Mouse (Mus musculus): Measurements from ENCODE around the gene Matk. TPM values are rescaled to one million over a fixed set of nuclear protein-coding genes. Genes with fewer than 3 reads are reported as not detected.
"Not testable (repeated sequence)": the region's sequence is repeated elsewhere in the genome, so short reads cannot be mapped to it uniquely, and the experiment has no call there.

The Matk gene
- 3.4 and 3.9 TPM in 2 replicates for polyA plus RNA-seq (2014; fragmentation: Nextera tagmentation; extraction: Ambion mirVana)

DNA sequence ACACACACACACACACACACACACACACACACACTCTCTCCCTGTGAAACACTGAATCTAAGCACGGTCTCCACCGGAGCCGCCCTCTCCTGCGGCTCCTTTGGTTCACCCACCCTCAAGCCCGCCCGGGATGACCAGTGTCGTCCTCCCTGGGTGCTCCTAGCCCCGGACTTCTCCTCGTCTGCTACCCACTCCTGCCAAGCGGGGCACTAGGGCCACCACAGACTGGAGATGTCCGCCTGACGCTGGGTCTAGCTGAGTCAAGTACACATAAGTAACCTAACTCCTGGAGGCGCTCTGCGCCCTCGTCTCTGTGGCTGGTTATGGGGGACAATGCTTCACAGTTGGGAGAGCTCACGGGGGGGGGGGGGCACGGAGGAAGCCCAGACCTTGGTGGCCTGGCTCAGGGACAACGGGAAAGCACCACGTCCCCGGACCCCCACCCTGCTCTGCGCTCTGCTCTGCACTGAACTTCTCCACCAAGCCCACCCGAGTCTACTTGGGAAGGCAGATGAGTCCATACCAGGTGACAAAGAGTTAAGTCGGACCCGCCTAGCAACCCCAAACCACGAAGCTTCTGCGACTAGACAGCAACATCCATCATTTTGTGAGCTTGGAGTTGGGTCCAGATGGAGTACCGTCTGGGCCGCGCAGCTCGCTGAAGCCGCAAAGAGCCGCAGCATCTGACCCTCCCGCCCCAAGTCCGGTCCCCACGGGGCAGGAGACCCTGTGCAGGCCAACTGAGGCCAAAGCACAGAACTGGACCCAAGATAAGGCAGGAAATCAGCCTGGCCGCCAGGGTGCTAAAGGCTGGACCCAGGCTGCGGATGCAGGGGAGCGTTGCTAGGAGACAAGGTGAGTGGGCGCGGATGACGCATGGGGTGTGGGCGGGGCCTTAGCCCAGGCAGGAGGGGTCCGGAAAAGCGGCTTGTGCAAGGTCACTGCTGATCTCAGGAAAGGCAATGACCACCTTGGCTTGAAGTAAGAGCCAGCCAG lies at the start of gene Matk:
Matk (plus strand) TSS at position 512 of the 996 bp plus-strand sequence.
- ATAC-seq (ENCODE audit: insufficient number of reproducible peaks, insufficient read depth, low FRiP score, low read depth): 0 out of 2 replicates have a peak, but pooled peaks have one; percentile 19
- peak within 1 kb of the TSS; percentile 12; the same call in 1 of the 2 replicates for H3K4me3 ChIP-seq (ENCODE audit: low read depth, low read length)
- H3K9ac ChIP-seq (replicated peaks; ENCODE audit: low read depth, low read length): no peak within 1 kb of the TSS
- no peaks in the 10 kb centered on the region for H3K36me3 ChIP-seq (ENCODE audit: control insufficient read depth, insufficient read depth, low read length)
- H3K27me3 ChIP-seq (ENCODE audit: control insufficient read depth, insufficient read depth, low read length): peaks cover 22% of the 10 kb centered on the region
- 10% methylated on average over 43 of the region's 44 CpGs for WGBS
- peaks cover 6% of the 10 kb centered on the region; the same call in 1 of the 2 replicates for H3K4me1 ChIP-seq (ENCODE audit: control insufficient read depth, insufficient read depth, low read length)
- no peaks in the 10 kb centered on the region for H3K9me3 ChIP-seq (ENCODE audit: control insufficient read depth, low read depth, low read length)
- peak within 1 kb of the TSS; percentile 23; the same call in 1 of the 2 replicates for H3K4me2 ChIP-seq (replicated peaks; ENCODE audit: low read depth, low read length)
- no peak within 1 kb of the TSS for H3K27ac ChIP-seq (ENCODE audit: low read length)

DNA sequence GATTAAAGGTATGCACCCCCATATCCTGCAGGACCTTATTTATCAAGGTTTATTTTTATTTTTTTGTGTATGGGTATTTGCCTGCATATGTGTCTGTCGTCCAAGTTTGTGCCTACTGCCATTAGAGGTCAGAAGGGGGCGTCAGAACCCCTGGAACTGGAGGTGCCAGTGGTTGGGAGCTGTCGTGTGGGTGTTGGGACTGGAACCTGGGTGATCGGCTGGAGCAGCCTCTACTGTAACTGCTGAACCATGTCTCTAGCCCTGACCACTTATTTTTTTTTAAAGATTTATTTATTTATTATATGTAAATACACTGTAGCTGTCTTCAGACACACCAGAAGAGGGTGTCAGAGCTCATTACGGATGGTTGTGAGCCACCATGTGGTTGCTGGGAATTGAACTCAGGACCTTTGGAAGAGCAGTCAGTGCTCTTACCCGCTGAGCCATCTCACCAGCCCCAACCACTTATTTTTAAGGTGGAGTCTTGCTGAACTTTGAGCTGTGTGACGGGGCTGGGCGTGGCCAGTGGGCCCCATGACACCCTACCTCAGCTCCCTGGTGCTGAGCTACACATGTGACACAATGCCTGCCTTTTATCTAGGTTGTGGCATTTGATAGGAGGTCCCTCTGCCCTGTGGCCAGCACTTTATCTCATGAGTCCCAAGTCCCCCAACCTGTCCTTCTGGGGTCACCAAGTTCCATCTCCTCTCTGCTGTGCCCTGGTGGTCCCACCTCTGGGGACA lies 49.6 kb upstream of the Matk start:
- H3K27ac ChIP-seq (ENCODE audit: low read length): no peak overlapping the region
- peak; percentile 47; the same call in 1 of the 2 replicates for ATAC-seq (ENCODE audit: insufficient number of reproducible peaks, insufficient read depth, low FRiP score, low read depth)
- 63% methylated on average over 8 of the region's 8 CpGs for WGBS
- no peaks in the 10 kb centered on the region for H3K9me3 ChIP-seq (ENCODE audit: control insufficient read depth, low read depth, low read length)
- H3K4me3 ChIP-seq (ENCODE audit: low read depth, low read length): no peak overlapping the region
- H3K4me1 ChIP-seq (ENCODE audit: control insufficient read depth, insufficient read depth, low read length): no peaks in the 10 kb centered on the region
- H3K36me3 ChIP-seq (ENCODE audit: control insufficient read depth, insufficient read depth, low read length): no peaks in the 10 kb centered on the region
- no peak overlapping the region for H3K4me2 ChIP-seq (replicated peaks; ENCODE audit: low read depth, low read length)
- H3K27me3 ChIP-seq (ENCODE audit: control insufficient read depth, insufficient read depth, low read length): no peaks in the 10 kb centered on the region
- H3K9ac ChIP-seq (replicated peaks; ENCODE audit: low read depth, low read length): no peak overlapping the region

DNA sequence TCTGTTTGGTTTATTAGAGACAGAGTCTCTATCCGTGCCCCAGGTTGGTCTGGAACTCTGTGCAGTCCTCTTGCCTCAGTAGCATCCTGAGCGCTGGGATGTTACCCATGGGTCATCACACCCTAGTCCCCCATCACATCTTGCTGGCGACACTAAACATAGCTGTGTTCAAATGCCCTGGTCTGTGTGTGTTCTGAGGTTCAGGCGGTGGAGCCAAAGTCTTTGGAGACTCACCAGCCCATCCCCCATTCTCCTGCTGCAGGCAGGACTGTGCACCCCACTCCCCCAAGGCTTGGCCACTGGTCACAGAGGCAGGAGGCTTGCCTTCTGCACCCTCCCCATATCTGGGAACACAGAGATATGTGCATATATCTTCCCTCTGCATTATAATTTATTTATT lies 48.6 kb upstream of the Matk start:
- Histone ChIP-seq H3K4me3 (ENCODE audit: low read depth, low read length) (no peak overlapping the region), H3K36me3 (ENCODE audit: control insufficient read depth, insufficient read depth, low read length) (no peaks in the 10 kb centered on the region), H3K4me2 (replicated peaks; ENCODE audit: low read depth, low read length) (no peak overlapping the region), H3K27ac (ENCODE audit: low read length) (no peak overlapping the region), H3K9me3 (ENCODE audit: control insufficient read depth, low read depth, low read length) (no peaks in the 10 kb centered on the region), H3K27me3 (ENCODE audit: control insufficient read depth, insufficient read depth, low read length) (no peaks in the 10 kb centered on the region), H3K4me1 (ENCODE audit: control insufficient read depth, insufficient read depth, low read length) (no peaks in the 10 kb centered on the region), H3K9ac (replicated peaks; ENCODE audit: low read depth, low read length) (no peak overlapping the region)
- WGBS: 73% methylated on average over 4 of the region's 4 CpGs
- no peak for ATAC-seq (ENCODE audit: insufficient number of reproducible peaks, insufficient read depth, low FRiP score, low read depth)

DNA sequence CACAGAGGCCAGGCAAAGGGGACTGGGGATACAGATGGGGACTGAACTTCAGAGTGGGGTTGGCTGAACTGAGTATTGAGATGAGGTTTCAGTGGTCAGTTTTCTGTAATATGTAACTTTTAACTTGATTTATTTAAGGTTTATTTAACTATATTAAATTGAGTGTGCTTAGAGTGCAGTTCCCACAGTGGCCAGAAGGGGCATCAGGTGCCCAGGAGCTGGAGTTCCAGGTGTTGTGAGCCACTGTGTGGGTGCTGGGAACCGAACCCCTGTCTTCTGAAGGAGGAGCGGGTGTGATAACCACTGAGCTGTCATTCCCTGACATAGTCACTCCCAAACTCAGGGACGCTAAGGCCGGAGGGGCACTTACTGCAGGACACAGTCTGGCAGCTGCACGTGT lies 42.6 kb upstream of the Matk start:
- Histone ChIP-seq H3K4me2 (replicated peaks; ENCODE audit: low read depth, low read length) (no peak overlapping the region), H3K4me1 (ENCODE audit: control insufficient read depth, insufficient read depth, low read length) (no peaks in the 10 kb centered on the region), H3K9me3 (ENCODE audit: control insufficient read depth, low read depth, low read length) (no peaks in the 10 kb centered on the region), H3K9ac (replicated peaks; ENCODE audit: low read depth, low read length) (no peak overlapping the region), H3K27me3 (ENCODE audit: control insufficient read depth, insufficient read depth, low read length) (no peaks in the 10 kb centered on the region), H3K27ac (ENCODE audit: low read length) (no peak overlapping the region), H3K4me3 (ENCODE audit: low read depth, low read length) (no peak overlapping the region), H3K36me3 (ENCODE audit: control insufficient read depth, insufficient read depth, low read length) (no peaks in the 10 kb centered on the region)
- 95% methylated on average over 5 of the region's 5 CpGs for WGBS
- ATAC-seq (ENCODE audit: insufficient number of reproducible peaks, insufficient read depth, low FRiP score, low read depth): no peak

DNA sequence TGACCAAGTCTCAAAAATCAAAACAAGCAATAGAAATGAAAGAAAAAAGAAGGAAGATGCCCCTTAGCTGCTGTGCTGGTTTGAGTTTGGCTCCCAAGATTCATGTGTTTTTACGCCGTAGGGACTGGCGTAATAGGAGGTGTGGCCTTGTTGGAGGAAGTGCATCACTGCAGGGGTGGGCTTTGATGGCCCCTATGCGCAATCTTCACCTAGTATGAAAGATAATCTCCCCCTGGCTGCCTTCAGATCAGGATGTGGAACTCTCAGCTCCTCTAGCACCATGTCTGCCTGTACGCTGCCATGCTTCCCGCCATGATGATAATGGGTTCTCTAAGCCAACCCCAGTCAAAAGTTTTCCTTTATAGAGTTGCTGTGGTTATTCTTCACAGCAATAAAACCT lies 36.5 kb upstream of the Matk start:
- no peak overlapping the region for H3K4me2 ChIP-seq (replicated peaks; ENCODE audit: low read depth, low read length)
- ATAC-seq (ENCODE audit: insufficient number of reproducible peaks, insufficient read depth, low FRiP score, low read depth): no peak
- H3K27me3 ChIP-seq (ENCODE audit: control insufficient read depth, insufficient read depth, low read length): no peaks in the 10 kb centered on the region
- no peaks in the 10 kb centered on the region for H3K36me3 ChIP-seq (ENCODE audit: control insufficient read depth, insufficient read depth, low read length)
- WGBS: 88% methylated on average over 6 of the region's 6 CpGs
- H3K4me1 ChIP-seq (ENCODE audit: control insufficient read depth, insufficient read depth, low read length): no peaks in the 10 kb centered on the region
- H3K27ac ChIP-seq (ENCODE audit: low read length): no peak overlapping the region
- H3K9ac ChIP-seq (replicated peaks; ENCODE audit: low read depth, low read length): no peak overlapping the region
- no peaks in the 10 kb centered on the region for H3K9me3 ChIP-seq (ENCODE audit: control insufficient read depth, low read depth, low read length)
- no peak overlapping the region for H3K4me3 ChIP-seq (ENCODE audit: low read depth, low read length)

DNA sequence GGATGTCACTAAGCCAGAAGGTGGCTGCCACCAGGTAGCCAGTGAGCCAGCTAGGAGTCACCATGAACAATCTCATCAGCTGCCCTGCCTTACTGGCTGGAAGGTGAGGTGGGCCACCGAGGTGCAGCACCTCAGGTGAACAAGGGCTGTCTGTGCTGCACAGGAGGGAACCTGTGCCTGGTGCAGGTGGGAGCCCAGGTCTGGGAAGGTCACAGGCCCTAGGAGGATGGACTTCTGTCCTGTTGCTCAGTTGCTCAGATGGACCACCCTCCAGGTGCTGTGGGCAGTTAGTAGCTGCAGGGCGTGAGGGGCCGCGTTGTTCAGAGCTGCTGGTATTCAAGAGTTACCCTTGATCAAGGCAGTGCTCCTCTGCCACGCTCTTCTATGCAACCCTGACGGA lies 35.9 kb upstream of the Matk start:
- no peak overlapping the region for H3K27ac ChIP-seq (ENCODE audit: low read length)
- no peaks in the 10 kb centered on the region for H3K4me1 ChIP-seq (ENCODE audit: control insufficient read depth, insufficient read depth, low read length)
- ATAC-seq (ENCODE audit: insufficient number of reproducible peaks, insufficient read depth, low FRiP score, low read depth): no peak
- no peaks in the 10 kb centered on the region for H3K27me3 ChIP-seq (ENCODE audit: control insufficient read depth, insufficient read depth, low read length)
- H3K9me3 ChIP-seq (ENCODE audit: control insufficient read depth, low read depth, low read length): no peaks in the 10 kb centered on the region
- 89% methylated on average over 6 of the region's 6 CpGs for WGBS
- no peak overlapping the region for H3K4me3 ChIP-seq (ENCODE audit: low read depth, low read length)
- H3K9ac ChIP-seq (replicated peaks; ENCODE audit: low read depth, low read length): no peak overlapping the region
- H3K36me3 ChIP-seq (ENCODE audit: control insufficient read depth, insufficient read depth, low read length): no peaks in the 10 kb centered on the region
- no peak overlapping the region for H3K4me2 ChIP-seq (replicated peaks; ENCODE audit: low read depth, low read length)

DNA sequence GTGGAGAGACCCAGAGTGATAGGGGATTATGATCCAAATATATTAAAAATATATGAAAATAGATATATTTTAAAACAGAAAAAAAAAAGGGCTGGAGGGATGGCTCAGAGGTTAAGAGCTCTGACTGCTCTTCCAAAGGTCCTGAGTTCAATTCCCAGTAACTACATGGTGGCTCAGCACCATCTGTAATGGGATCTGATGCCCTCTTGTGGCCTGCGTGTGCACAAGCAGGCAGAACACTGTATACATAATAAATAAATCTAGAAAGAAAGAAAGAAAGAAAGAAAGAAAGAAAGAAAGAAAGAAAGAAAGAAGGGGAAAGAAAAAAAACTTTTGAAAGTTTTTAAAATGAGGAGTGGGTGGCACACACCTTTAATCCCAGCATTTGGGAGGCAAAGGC lies 35.5 kb upstream of the Matk start:
- not testable (repeated sequence) for H3K27ac ChIP-seq (ENCODE audit: low read length); H3K4me1 ChIP-seq (ENCODE audit: control insufficient read depth, insufficient read depth, low read length); H3K27me3 ChIP-seq (ENCODE audit: control insufficient read depth, insufficient read depth, low read length); H3K9ac ChIP-seq (replicated peaks; ENCODE audit: low read depth, low read length); H3K4me3 ChIP-seq (ENCODE audit: low read depth, low read length); H3K36me3 ChIP-seq (ENCODE audit: control insufficient read depth, insufficient read depth, low read length); H3K9me3 ChIP-seq (ENCODE audit: control insufficient read depth, low read depth, low read length); ATAC-seq (ENCODE audit: insufficient number of reproducible peaks, insufficient read depth, low FRiP score, low read depth); H3K4me2 ChIP-seq (replicated peaks; ENCODE audit: low read depth, low read length)
- 17% methylated on average over 1 of the region's 1 CpGs for WGBS

DNA sequence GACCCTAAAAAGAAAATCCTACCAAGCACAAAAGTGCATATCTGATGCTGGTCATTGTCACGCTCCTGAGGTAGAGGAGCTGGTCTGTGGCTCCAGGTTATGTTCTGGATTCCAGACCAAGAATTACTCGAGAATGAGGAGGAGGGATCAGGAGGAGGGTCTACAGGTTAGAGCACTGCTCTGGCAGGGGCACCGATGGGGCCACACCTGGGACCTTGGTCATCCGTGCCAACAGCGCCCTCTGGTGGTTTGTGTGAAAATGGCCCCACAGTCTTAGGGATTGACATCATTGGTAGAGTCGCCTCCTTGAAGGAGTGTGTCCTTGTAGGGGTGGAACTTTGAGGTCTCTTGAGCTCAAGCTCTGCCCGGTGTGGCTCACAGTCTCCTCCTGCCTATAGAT lies 34.8 kb upstream of the Matk start:
- WGBS: 31% methylated on average over 7 of the region's 7 CpGs
- no peaks in the 10 kb centered on the region for H3K36me3 ChIP-seq (ENCODE audit: control insufficient read depth, insufficient read depth, low read length)
- ATAC-seq (ENCODE audit: insufficient number of reproducible peaks, insufficient read depth, low FRiP score, low read depth): no peak
- no peak overlapping the region for H3K27ac ChIP-seq (ENCODE audit: low read length)
- no peaks in the 10 kb centered on the region for H3K27me3 ChIP-seq (ENCODE audit: control insufficient read depth, insufficient read depth, low read length)
- H3K4me3 ChIP-seq (ENCODE audit: low read depth, low read length): no peak overlapping the region
- H3K9me3 ChIP-seq (ENCODE audit: control insufficient read depth, low read depth, low read length): no peaks in the 10 kb centered on the region
- H3K4me2 ChIP-seq (replicated peaks; ENCODE audit: low read depth, low read length): no peak overlapping the region
- no peaks in the 10 kb centered on the region for H3K4me1 ChIP-seq (ENCODE audit: control insufficient read depth, insufficient read depth, low read length)
- no peak overlapping the region for H3K9ac ChIP-seq (replicated peaks; ENCODE audit: low read depth, low read length)
